Mouse (Mus musculus): Measurements from ENCODE around the gene En1.

DNA sequence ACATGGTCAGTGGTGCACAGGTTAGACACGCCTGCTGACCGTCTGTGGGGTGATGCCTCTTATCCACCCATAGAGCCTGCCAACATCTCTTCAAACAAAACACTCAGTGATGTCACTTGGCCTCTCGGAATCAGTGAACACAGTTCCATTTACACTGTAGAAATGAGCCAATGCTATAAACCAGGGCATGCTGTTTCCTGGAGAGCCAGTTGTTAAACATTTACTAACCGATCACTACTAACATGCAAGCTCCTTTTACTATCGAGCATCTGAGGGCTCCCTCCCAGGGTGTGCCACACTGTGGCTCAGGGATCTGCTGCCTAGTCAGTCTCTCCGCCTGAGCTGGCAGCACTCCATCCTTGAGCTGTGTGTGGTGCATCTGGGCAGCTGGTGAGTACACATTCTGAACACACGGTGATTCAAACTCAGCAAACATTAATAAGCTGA lies 52.8 kb downstream of the En1 start:
- TF ChIP-seq CTCF (IDR thresholded peaks at IDR 0.05) (no peak), POLR2A (IDR thresholded peaks at IDR 0.05; ENCODE audit: insufficient read depth, low read depth, low read length) (no peak)
